Mouse (Mus musculus) intestine, postnatal 0 days (tissue): ENCODE data around the gene Pak2. TPM values are rescaled to one million over a fixed set of nuclear protein-coding genes. Genes with fewer than 3 reads are reported as not detected.

Source experiments
- ATAC-seq: fragments of 200-750 bp; cut with Nextera tagmentation; 2 replicates; pipeline ENCODE4 v1.8.0; 2017; ENCODE audit warnings: mild to moderate bottlenecking, moderate TSS enrichment, moderate library complexity
- H3K27ac ChIP-seq: fragments of 300-500 bp; sonication (generic); 2 replicates; pipeline ENCODE4 v1.5.1; 2014; ENCODE audit warnings: mild to moderate bottlenecking, low read depth, low read length, moderate library complexity
- H3K27me3 ChIP-seq: fragments of 300-500 bp; sonication (generic); replicated peaks from 2 replicates; pipeline ENCODE4 v1.6.1; 2014; ENCODE audit warnings: low read length, mixed read lengths; ENCODE audit not compliant: control insufficient read depth, insufficient read depth
- H3K36me3 ChIP-seq: fragments of 300-500 bp; sonication (generic); 2 replicates; pipeline ENCODE4 v1.6.1; 2014; ENCODE audit warnings: mild to moderate bottlenecking, moderate library complexity; ENCODE audit not compliant: control insufficient read depth, insufficient read depth
- H3K4me1 ChIP-seq: fragments of 300-500 bp; sonication (generic); replicated peaks from 2 replicates; pipeline ENCODE4 v1.6.1; 2014; ENCODE audit warnings: antibody characterized with exemption, low read length, mixed read lengths; ENCODE audit not compliant: control insufficient read depth, insufficient read depth
- H3K4me2 ChIP-seq: fragments of 300-500 bp; sonication (generic); replicated peaks from 2 replicates; pipeline ENCODE4 v1.6.1; 2014; ENCODE audit warnings: low read depth, mild to moderate bottlenecking, moderate library complexity
- H3K4me3 ChIP-seq: fragments of 300-500 bp; sonication (generic); 2 replicates; pipeline ENCODE4 v1.5.1; 2014; ENCODE audit warnings: low read depth, low read length
- H3K9ac ChIP-seq: fragments of 300-500 bp; sonication (generic); 2 replicates; pipeline ENCODE4 v1.6.1; 2014; ENCODE audit warnings: mild to moderate bottlenecking, low read depth, low read length
- H3K9me3 ChIP-seq: fragments of 300-500 bp; sonication (generic); 2 replicates; pipeline ENCODE4 v1.6.1; 2016; ENCODE audit warnings: mixed run types; ENCODE audit not compliant: control insufficient read depth
- CTCF ChIP-seq: sonication (generic); IDR thresholded peaks from 2 replicates; pipeline ENCODE4 v1.5.1; 2016; ENCODE audit warnings: low read depth, mild to moderate bottlenecking, control low read depth, antibody characterized with exemption, moderate library complexity
- WGBS: fragments of 180-500 bp; shearing (Covaris S2); extraction: QIAGEN DNeasy Blood & Tissue Kit; methylation state at CpG from one replicate; pipeline ENCODE4 v1.1.7; 2014; 5-methylcytosine and 5-hydroxymethylcytosine counted together
- polyA plus RNA-seq: library from polyadenylated mRNA; unstranded; fragments of >200 nt; fragmentation: Nextera tagmentation; extraction: Ambion mirVana; gene quantifications from 2 replicates; pipeline ENCODE4 v1.2.1, GENCODE M21; 2015

Pak2 gene
- polyA plus RNA-seq: 23.4 and 25.6 TPM in 2 replicates

DNA sequence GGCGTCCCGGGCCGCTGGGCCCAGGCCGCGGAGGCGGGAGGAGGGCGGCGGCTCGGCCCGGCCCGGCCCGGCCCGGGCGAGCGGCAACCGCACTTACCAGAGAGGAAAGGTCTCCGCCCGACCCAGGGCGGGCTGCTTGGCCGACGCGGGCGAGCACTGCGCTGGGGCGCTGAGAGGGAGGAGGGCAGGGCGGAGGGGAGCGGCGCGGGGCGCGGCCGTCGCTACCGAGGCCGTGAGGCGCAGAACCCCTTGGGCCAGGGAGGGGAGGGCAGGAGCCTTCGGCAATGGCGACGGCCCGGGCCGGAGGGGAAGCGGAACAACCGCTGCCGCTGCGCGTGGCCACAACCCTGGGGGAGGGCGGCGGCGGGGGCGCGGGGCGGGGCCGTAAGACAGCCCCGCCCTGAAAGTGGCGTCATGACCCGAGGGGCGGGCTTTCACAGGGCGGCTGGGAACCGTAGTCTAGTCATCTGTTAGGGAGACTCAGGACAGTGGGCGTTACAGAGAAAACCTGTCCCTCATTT is at the start of gene Pak2:
TSS of gene Pak2 (minus strand) at position 352 of the 521 bp plus-strand sequence.
- Histone ChIP-seq H3K27ac (peak within 1 kb of the TSS; percentile 100), H3K9ac (peak within 1 kb of the TSS; percentile 94), H3K36me3 (no peaks in the 10 kb centered on the region; the same call in 1 of the 2 replicates), H3K9me3 (no peaks in the 10 kb centered on the region), H3K4me1 (0 out of 2 replicates have a peak, but pooled peaks cover 6% of the 10 kb centered on the region), H3K4me2 (peak within 1 kb of the TSS; percentile 64), H3K4me3 (peak within 1 kb of the TSS; percentile 97), H3K27me3 (no peaks in the 10 kb centered on the region)
- under 1% methylated on average over 50 of the region's 60 CpGs for WGBS
- peak; percentile 97 for ATAC-seq
- TF ChIP-seq CTCF: no peak

- H3K27ac ChIP-seq: no peak overlapping the region
- TF ChIP-seq CTCF: no peak
Observed at GRCm38 (mm10) chr16:32127046-32127445, 47.9 kb upstream of the Pak2 start.

DNA sequence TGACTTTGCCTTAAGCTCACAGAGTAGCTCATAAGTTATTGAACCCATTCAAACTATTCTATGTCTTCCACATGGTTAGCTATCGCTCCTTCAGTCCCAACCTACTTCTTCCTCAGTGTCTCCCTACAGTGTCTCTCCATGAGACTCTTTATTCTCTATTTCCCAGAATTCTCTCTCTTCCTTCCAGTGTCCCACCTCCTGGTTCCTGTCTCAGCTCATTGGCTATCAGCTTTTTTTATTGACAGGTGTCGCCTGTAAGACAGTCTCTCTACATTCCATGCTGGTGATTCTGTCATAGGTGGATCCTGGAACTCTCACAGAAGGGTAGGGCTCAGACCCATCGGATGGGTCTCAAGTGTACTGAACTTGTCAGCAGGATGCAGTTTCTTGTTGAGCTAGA is 46.2 kb upstream of the Pak2 start:
- Histone ChIP-seq H3K27ac (no peak overlapping the region), H3K9ac (no peak overlapping the region), H3K36me3 (no peaks in the 10 kb centered on the region), H3K4me2 (no peak overlapping the region), H3K27me3 (no peaks in the 10 kb centered on the region), H3K4me3 (no peak overlapping the region), H3K9me3 (no peaks in the 10 kb centered on the region), H3K4me1 (no peaks in the 10 kb centered on the region)
- 74% methylated on average over 3 of the region's 3 CpGs for WGBS
- no peak for ATAC-seq
- TF ChIP-seq CTCF: no peak

More at GRCm38 (mm10) chr16:32127046-32127445, 47.9 kb upstream of the Pak2 start:
- WGBS: 72% methylated on average over 4 of the region's 4 CpGs
- Histone ChIP-seq H3K9ac (no peak overlapping the region), H3K36me3 (no peaks in the 10 kb centered on the region), H3K27me3 (no peaks in the 10 kb centered on the region), H3K9me3 (no peaks in the 10 kb centered on the region), H3K4me2 (no peak overlapping the region), H3K4me3 (no peak overlapping the region), H3K4me1 (no peaks in the 10 kb centered on the region)
- no peak for ATAC-seq

DNA sequence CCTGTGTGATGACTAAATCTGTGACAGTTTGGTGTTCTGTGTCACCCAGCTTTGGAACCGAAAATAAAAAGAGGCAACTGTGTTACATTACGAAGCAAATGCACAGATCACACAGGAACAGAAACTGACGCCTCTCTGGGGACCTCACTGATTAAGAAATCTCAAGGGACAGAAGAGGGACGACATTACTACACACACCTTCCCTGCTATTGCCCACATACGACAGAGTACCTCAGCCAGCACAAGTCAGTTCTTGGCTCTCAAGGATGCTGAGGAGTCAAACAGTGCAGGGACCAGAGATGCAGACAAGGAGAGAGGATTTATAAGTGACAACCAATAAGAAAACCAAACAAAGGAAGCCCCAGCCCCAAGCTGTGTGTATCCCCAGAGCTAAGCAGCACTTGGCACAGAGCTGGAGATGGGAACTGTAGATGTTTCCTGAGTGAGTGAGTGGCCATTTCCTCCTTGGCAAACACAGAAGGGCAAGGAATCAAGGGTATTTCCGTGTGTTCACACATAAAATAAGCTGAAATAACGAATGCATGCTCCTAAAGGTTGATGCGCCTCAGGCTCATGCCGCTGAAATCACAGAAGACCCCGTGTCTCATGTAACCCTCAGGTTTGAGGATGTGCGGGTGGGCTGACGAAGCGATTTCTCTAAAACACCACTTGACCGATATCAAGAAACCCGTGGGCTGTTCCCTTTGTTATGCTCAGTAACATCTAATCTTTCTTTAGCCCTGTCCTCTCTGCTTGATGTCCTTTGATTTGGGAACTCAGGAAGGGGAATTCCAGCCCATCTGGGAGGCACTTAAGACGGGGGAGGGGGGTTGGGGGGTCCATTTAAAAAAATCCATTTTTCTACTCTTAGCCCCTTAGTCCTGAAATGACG is 45.5 kb upstream of the Pak2 start:
- Histone ChIP-seq H3K4me2 (no peak overlapping the region), H3K27me3 (no peaks in the 10 kb centered on the region), H3K36me3 (no peaks in the 10 kb centered on the region), H3K9me3 (no peaks in the 10 kb centered on the region), H3K9ac (no peak overlapping the region), H3K4me1 (no peaks in the 10 kb centered on the region), H3K27ac (no peak overlapping the region), H3K4me3 (no peak overlapping the region)
- 64% methylated on average over 17 of the region's 17 CpGs for WGBS
- ATAC-seq: no peak
- TF ChIP-seq CTCF: no peak

DNA sequence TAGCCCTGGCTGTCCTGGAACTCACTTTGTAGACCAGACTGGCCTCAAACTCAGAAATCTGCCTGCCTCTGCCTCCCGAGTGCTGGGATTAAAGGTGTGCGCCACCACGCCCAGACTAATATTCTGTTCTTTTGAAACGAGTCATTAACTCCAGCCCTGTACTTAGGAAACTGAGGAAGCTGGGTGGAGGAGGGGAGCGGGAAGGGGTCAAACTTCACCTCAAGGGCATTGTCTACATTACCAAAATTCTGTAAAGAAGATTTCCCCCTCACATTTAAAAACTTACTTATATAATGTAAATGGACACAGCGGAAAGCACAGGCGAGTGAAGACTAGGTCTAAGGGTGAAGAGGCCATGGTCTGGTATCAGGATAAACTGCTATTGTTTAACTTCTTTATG is 44.9 kb upstream of the Pak2 start:
- ATAC-seq: no peak
- Histone ChIP-seq H3K4me3 (no peak overlapping the region), H3K4me2 (no peak overlapping the region), H3K27ac (no peak overlapping the region), H3K36me3 (no peaks in the 10 kb centered on the region), H3K27me3 (no peaks in the 10 kb centered on the region), H3K9ac (no peak overlapping the region), H3K9me3 (no peaks in the 10 kb centered on the region), H3K4me1 (no peaks in the 10 kb centered on the region)
- WGBS: 85% methylated on average over 7 of the region's 7 CpGs
- no peak for TF ChIP-seq CTCF

DNA sequence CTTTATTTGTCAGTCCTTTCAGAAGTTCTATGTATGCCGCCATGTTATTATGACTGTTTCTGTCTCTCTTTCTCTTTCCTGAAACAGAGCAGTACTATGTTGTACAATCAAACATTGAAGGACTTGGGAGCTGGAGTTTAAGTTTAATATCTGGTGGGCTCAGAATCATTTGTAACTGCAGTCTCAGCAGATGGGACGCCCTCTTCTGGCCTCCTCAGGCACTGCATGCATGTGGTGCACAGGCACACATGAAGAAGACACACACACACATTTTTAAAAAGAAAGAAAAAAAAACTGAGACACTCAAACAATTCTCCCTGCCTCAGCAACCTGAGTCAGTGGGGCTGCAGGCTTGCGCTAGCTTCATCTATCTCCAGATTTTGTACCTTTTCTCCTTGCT is 41.3 kb upstream of the Pak2 start:
- Histone ChIP-seq H3K4me1 (no peaks in the 10 kb centered on the region), H3K4me2 (no peak overlapping the region), H3K36me3 (no peaks in the 10 kb centered on the region), H3K27ac (no peak overlapping the region), H3K27me3 (no peaks in the 10 kb centered on the region), H3K9me3 (no peaks in the 10 kb centered on the region), H3K4me3 (no peak overlapping the region), H3K9ac (no peak overlapping the region)
- WGBS: 79% methylated on average over 3 of the region's 3 CpGs
- peak; percentile 24; the same call in 1 of the 2 replicates for TF ChIP-seq CTCF
- ATAC-seq: no peak
